Mouse (Mus musculus) CD8-positive naive resting alpha-beta T cell, adult 2 months (primary cell): ENCODE measurements at regions not wholly inside any gene's neighbourhood (a gene's known extent, or its start where the extent isn't known, plus 50 kb on each side); places are given as distances from the start of the nearest gene placed in this dataset.
A peak's percentile ranks its signal among the peaks of the same experiment; 100 is the strongest.

ENCODE experiments used
- DNase-seq, 2 experiments: peaks; one replicate each; pipeline ENCODE4 v3.0.0; 2022; ENCODE audit warnings: low read depth in 2 of 2, low spot score in 2 of 2

- DNase-seq, result no peak
Observed at GRCm38 (mm10) chr15:63671081-63671480, 173.9 kb downstream of the Gsdmc2 start.

DNA sequence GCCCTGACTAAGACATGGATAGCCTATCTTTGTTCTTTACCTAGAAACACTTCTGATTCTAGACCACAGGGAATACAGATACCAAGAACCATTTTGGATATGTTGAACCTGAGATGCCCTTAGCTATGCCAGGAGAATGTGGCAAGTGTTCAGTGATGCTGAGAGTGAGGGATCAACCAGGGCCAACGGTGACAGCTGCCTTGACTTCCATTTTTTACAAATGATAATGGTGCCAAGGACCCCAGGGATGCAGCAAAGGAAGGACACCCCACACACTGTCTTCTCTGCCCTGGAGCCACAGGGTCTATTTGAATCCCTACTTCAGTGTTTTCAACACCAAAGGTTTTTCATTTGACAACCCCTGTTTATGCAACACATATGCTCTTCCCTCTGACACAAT, 174.4 kb downstream of the Gsdmc2 start:
- DNase-seq, result no peak

DNA sequence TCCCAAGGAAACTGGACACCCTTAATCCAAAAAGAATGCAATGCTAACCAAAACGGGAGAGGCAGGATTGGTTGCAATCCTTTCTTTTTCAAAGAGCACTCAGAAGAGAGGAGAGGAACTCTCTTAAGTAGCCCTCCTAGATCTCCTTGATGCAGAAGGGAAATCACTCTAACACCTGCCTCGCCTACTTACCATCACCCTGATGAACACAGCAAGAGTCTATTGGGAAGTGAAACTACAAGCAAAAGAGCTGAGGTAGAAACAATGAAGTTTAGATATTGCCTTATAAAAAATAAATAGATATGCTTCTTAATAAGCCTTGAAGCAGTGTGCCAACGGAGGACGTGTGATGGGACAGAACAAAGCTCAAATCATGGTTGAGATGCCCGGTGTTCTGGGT, 177.4 kb downstream of the Gsdmc2 start:
- DNase-seq, result no peak

DNA sequence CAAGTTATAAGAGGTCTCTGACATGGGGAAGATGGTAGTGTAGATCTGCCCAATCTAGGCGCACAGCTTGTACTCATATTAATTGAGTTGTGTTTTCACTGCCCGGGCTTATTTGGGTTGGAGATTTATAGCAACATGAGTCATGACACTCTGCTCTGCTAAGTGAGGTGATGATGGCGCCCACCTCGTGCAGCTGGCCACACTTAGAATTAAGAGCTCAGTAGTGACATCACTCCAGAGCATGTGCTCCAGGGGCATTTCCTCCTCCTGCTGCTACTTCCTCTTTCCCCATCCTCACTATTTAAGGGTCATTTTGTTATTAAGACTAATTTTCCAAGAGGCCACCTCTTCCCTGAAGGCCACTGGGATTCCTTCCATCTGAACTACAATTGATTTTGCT, 179.5 kb downstream of the Gsdmc2 start:
- no peak for DNase-seq

DNA sequence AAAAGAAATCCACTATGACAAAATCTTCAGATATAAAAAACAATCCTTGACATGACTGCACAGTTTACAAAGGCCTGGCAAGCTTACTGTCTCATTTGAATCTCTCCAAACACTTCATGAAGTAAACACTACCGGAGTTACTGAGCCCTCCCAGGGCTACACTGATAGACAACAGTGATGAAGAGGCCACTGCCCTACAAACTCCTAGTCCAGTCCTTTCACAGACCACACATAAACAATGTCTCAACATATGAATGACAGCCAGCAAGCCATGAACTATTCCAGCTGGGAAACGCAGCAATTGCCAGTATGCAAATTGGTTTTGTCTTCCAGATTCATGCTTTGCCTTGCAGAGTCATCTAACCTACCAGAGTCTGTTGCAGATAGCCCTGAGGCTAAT, 180.1 kb downstream of the Gsdmc2 start:
- DNase-seq, result no peak

- no peak for DNase-seq
Observed at GRCm38 (mm10) chr15:63662183-63662582, 182.8 kb downstream of the Gsdmc2 start.

GRCm38 (mm10) chr15:63658031-63658521, 186.9 kb downstream of the Gsdmc2 start:
- DNase-seq, result no peak

DNA sequence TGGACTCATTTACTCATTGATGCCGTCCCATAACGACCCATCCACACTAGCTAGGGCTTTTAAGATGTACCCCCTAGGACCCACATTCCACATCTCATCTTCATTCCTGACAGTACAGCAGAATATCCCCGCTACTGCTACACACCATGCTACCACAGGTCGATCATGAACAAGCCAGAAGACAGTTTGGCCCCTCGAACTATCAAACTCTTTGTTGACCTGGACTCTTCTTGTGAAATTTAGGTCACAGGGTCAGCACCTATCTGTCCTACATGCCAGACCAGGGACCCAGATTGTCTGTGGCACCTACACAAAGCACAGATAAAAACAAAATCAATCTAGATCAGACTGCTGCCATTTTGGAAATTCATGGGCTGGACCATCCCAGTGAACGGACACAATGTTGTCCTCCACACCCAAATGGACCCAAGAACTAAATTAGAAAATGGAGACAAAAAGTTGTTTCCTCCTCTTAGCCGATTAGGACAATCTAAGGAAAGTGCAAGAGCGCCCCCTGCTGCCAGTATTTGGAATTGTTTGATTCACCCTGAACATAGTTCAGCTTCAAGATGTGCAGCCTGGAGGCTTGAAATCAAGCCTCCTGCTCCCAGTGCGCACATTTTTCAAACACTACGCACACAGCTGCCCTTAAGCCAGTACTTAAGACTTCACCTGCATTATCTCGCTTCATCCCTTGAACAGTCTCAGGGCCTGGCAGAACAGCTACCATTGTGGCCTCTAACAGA, 192.6 kb downstream of the Gsdmc2 start:
- peak; percentile 64 to 80 for DNase-seq

GRCm38 (mm10) chr15:63651120-63651519, 193.9 kb downstream of the Gsdmc2 start:
- no peak for DNase-seq

DNA sequence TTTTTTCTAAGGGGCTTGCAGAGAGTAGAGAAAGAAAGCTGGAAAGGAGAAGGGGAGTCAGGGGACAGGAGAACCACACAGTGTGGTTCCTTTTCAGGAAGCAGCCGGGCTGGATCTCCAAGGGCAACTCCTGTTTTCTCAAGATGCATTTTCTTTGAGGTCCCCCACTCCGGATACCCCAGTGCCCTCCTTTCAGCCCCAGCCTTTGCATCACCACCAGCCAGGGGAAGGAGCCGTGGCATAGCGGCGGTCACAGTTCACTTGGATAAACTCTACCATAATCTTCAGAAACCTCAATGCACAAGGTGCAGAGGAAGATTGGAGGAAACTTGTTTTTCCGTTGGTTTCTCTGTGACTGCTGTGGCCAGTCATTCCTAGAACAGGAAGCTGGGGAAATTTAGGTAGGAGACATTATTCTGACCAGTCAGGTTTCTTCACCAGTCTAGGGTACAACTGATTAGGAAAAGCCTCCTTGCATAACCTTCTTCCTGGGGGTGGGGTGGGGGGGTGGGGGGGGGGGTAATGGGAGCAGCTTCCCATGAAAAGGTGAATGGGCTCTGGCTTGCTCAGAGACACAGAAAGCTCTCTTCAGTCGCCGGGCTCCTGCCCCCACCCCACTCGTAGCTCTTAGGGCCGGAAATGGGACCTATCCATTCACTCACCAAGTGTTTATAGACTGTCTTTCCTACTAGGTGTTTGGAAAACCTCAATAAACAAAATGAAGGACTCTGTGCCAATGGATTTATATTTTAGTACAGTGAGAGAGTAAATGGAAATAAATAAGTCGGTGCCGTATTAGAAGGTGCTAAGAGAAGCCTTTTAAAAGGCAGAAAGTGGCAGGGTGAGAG, 196.6 kb downstream of the Gsdmc2 start:
- DNase-seq, result no peak

- no peak for DNase-seq
Observed at GRCm38 (mm10) chr15:63624814-63625213, 220.2 kb downstream of the Gsdmc2 start.

GRCm38 (mm10) chr15:63624249-63624648, 220.7 kb downstream of the Gsdmc2 start:
- no peak for DNase-seq

- DNase-seq, result no peak
Observed at GRCm38 (mm10) chr15:63616506-63617208, 228.3 kb downstream of the Gsdmc2 start.

DNA sequence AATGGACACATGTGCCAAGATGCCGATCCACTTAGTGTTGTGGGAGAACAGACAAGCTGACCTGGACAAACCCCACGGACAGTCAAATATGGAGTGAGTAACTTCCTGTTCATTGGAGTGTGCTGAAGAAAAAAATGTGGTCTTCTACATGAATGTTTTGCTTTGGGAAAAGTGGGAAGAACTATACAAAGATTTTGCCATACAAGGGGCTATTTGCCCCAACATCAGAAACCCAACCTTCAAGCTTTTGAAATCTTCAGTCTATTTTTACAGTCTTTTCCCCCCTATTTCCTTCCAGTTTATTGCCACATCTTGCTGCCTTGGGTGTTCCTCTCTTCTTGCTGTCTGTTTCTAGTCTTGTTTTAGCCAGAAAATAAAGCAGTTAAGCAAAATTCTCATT, 230.8 kb downstream of the Gsdmc2 start:
- no peak for DNase-seq

- DNase-seq, result no peak
Observed at GRCm38 (mm10) chr15:63613120-63613519, 231.9 kb downstream of the Gsdmc2 start.

DNA sequence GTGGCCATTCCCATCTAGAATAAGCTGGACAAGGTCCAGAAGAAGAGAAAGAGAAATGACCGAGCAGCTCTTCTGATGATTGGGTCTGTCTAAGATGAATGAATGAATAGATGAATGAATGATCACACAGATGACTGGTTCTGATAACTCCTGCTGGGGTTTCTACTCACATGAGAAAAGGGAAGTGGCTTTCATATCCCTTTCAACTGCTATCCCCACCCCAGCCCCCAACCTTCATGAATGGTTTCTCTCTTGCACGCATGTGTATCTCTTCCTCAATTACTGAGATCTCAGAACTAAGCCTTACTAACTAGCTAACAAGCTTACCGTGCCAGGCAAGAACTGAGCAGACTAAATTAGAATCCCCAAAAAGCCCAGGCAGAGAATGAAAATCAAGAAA, 233.8 kb downstream of the Gsdmc2 start:
- DNase-seq, result peak in 1 of 2 experiments; percentile 6

GRCm38 (mm10) chr15:63603100-63603714, 241.8 kb downstream of the Gsdmc2 start:
- DNase-seq, result no peak

DNA sequence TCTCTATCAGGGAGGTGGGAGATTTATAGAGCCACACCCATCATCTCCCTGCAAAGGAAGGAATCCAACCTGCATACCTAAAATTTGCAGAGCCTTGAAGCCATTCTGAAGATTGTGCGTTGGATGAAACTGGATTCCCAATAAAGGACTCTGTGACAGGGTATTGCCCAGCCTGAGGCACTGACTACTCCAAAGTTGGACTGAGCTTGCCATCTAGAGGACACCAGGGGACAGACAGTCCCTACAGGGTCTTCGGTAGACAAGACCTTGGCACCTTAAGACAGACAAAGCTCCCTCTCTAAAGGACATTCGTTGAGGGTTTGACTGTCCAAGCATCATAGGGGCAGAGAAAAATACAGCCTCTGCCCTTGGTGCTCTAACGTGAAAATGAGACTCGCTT, 243.4 kb downstream of the Gsdmc2 start:
- DNase-seq, result peak in 1 of 2 experiments; percentile 6

- no peak for DNase-seq
Observed at GRCm38 (mm10) chr15:63592758-63593463, 252.1 kb downstream of the Gsdmc2 start.

- no peak for DNase-seq
Observed at GRCm38 (mm10) chr15:63559293-63559692, 285.7 kb downstream of the Gsdmc2 start.

DNA sequence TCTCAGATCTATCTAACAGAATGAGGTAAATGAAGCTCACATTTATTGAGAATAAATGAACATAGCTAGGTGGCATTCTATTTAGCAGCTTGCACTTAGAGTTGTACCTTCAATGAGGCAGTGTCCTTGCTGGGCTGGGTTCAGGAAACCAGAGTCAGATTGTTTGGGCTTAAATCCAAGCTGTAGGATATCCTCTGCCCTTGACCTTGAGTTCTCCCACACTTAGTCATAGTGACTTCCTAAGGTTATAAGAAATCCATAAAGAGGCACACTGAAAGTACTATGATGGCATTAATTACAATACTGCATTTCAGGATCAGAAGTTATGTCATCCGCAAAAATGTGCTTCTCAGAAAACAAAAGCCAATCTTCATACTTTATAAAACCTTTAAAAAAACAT, 286.3 kb downstream of the Gsdmc2 start:
- DNase-seq, result no peak
